Mouse (Mus musculus): ENCODE data around the gene Gm48552. TPM values are rescaled to one million over a fixed set of nuclear protein-coding genes. Genes with fewer than 3 reads are reported as not detected.

The Gm48552 gene
- polyA plus RNA-seq, 1 experiment from 2014 or later: 0.61 TPM

GRCm38 (mm10) chr10:81418216-81419070 is 29.6 kb downstream of the Gm48552 start:
- Histone ChIP-seq H3K36me3 (ENCODE audit: control insufficient read depth, insufficient read depth, low read length) (peaks cover 9% of the 10 kb centered on the region; the same call in 1 of the 2 replicates), H3K9me3 (ENCODE audit: control insufficient read depth, low read length) (no peaks in the 10 kb centered on the region), H3K27me3 (ENCODE audit: control insufficient read depth, insufficient read depth, low read length) (no peaks in the 10 kb centered on the region), H3K4me3 (ENCODE audit: low read length) (no peak overlapping the region), H3K27ac (ENCODE audit: low read depth, low read length) (no peak overlapping the region), H3K9ac (ENCODE audit: low read depth, low read length) (no peak overlapping the region), H3K4me1 (ENCODE audit: control insufficient read depth, insufficient read depth, low read length) (peaks cover 44% of the 10 kb centered on the region), H3K4me2 (replicated peaks; ENCODE audit: low read depth, low read length) (no peak overlapping the region)
- ATAC-seq (ENCODE audit: low FRiP score, low TSS enrichment): no peak
- 45% methylated on average over 11 of the region's 11 CpGs for WGBS

DNA sequence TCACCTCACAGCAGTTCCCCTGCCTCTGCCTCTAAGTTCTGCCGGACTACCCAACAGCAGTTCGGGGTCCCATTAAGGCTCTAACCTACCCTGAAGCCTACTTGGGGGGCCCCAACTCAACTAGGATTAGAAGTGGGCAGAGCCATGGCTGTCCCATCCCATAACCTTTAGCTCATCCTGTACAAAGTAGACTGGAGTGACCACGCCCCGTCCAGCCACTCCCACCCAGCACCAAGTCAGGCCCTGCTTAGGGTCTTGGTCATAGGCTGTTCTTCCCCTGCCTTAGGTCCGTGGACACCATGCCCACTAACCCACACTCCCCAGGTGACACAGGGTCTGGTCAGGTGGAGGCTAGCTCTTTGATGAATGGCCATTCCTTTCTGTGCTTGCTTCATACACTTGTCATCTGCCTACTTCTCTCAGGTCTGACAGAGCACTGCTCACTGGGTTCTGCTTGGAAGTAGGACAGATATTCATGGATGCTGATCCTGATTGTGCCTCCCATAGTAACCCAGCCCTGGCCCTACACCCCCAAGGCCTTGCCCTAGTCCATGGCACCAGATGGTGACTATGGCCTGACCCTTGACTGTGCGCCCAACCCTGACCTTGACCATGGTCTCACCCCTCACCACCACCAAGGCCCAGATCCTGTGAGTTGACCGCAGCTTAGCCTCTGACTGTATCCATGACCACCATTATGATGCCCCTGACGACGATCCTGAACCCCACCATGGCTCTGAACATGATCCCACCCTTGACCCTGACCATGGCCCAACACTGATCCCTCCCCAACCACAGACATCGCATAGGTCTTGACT is 30.5 kb downstream of the Gm48552 start:
- H3K4me3 ChIP-seq (ENCODE audit: low read length): no peak overlapping the region
- H3K4me2 ChIP-seq (replicated peaks; ENCODE audit: low read depth, low read length): no peak overlapping the region
- no peak for ATAC-seq (ENCODE audit: low FRiP score, low TSS enrichment)
- H3K9me3 ChIP-seq (ENCODE audit: control insufficient read depth, low read length): no peaks in the 10 kb centered on the region
- H3K27me3 ChIP-seq (ENCODE audit: control insufficient read depth, insufficient read depth, low read length): no peaks in the 10 kb centered on the region
- H3K36me3 ChIP-seq (ENCODE audit: control insufficient read depth, insufficient read depth, low read length): peaks cover 9% of the 10 kb centered on the region; the same call in 1 of the 2 replicates
- no peak overlapping the region for H3K27ac ChIP-seq (ENCODE audit: low read depth, low read length)
- no peak overlapping the region for H3K9ac ChIP-seq (ENCODE audit: low read depth, low read length)
- 90% methylated on average over 10 of the region's 10 CpGs for WGBS
- peaks cover 41% of the 10 kb centered on the region for H3K4me1 ChIP-seq (ENCODE audit: control insufficient read depth, insufficient read depth, low read length)

DNA sequence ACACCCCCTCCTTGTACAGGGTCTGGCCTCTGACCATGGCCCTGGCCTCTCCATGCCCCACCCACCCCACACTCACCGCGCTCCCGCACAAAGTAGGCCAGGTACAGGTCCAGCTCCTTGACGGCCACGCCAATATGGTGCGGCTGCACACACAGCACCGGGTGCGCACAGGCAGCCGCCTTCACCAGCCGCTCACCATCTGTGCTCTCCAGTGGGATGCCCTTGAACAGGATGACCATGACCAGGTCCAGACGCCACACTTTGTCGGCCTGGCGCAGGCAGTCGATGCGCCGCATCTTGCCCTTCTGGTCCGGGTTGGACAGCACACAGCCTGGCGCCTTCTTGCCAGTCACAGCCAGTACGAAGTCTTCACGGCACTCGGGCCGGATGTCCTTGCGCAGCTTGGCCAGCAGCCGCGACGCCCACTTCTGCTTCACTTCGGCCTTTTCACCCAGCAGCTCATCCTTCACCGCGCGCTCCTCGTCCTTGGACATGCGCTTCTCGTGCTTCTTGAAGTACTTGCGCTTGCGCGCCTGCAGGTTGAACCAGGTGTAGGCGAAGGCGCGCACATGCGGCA is 31.5 kb downstream of the Gm48552 start:
- H3K27me3 ChIP-seq (ENCODE audit: control insufficient read depth, insufficient read depth, low read length): no peaks in the 10 kb centered on the region
- H3K9me3 ChIP-seq (ENCODE audit: control insufficient read depth, low read length): no peaks in the 10 kb centered on the region
- no peak for ATAC-seq (ENCODE audit: low FRiP score, low TSS enrichment)
- H3K36me3 ChIP-seq (ENCODE audit: control insufficient read depth, insufficient read depth, low read length): peaks cover 9% of the 10 kb centered on the region; the same call in 1 of the 2 replicates
- peaks cover 40% of the 10 kb centered on the region for H3K4me1 ChIP-seq (ENCODE audit: control insufficient read depth, insufficient read depth, low read length)
- WGBS: 88% methylated on average over 40 of the region's 40 CpGs
- H3K4me3 ChIP-seq (ENCODE audit: low read length): no peak overlapping the region
- no peak overlapping the region for H3K4me2 ChIP-seq (replicated peaks; ENCODE audit: low read depth, low read length)
- H3K27ac ChIP-seq (ENCODE audit: low read depth, low read length): no peak overlapping the region
- no peak overlapping the region for H3K9ac ChIP-seq (ENCODE audit: low read depth, low read length)

- no peaks in the 10 kb centered on the region for H3K9me3 ChIP-seq (ENCODE audit: control insufficient read depth, low read length)
- no peaks in the 10 kb centered on the region for H3K27me3 ChIP-seq (ENCODE audit: control insufficient read depth, insufficient read depth, low read length)
- ATAC-seq (ENCODE audit: low FRiP score, low TSS enrichment): no peak
- H3K4me1 ChIP-seq (ENCODE audit: control insufficient read depth, insufficient read depth, low read length): peaks cover 39% of the 10 kb centered on the region
- 71% methylated on average over 4 of the region's 4 CpGs for WGBS
- H3K36me3 ChIP-seq (ENCODE audit: control insufficient read depth, insufficient read depth, low read length): peaks cover 9% of the 10 kb centered on the region; the same call in 1 of the 2 replicates
- H3K9ac ChIP-seq (ENCODE audit: low read depth, low read length): no peak overlapping the region
- no peak overlapping the region for H3K27ac ChIP-seq (ENCODE audit: low read depth, low read length)
- H3K4me2 ChIP-seq (replicated peaks; ENCODE audit: low read depth, low read length): no peak overlapping the region
- no peak overlapping the region for H3K4me3 ChIP-seq (ENCODE audit: low read length)
Measured at GRCm38 (mm10) chr10:81421041-81421796, 32.4 kb downstream of the Gm48552 start.

- Histone ChIP-seq H3K4me1 (ENCODE audit: control insufficient read depth, insufficient read depth, low read length) (peaks cover 35% of the 10 kb centered on the region), H3K9ac (ENCODE audit: low read depth, low read length) (no peak overlapping the region), H3K27me3 (ENCODE audit: control insufficient read depth, insufficient read depth, low read length) (no peaks in the 10 kb centered on the region), H3K27ac (ENCODE audit: low read depth, low read length) (no peak overlapping the region), H3K4me2 (replicated peaks; ENCODE audit: low read depth, low read length) (no peak overlapping the region), H3K9me3 (ENCODE audit: control insufficient read depth, low read length) (no peaks in the 10 kb centered on the region), H3K36me3 (ENCODE audit: control insufficient read depth, insufficient read depth, low read length) (peaks cover 9% of the 10 kb centered on the region; the same call in 1 of the 2 replicates), H3K4me3 (ENCODE audit: low read length) (no peak overlapping the region)
- no peak for ATAC-seq (ENCODE audit: low FRiP score, low TSS enrichment)
- WGBS: 74% methylated on average over 5 of the region's 5 CpGs
Measured at GRCm38 (mm10) chr10:81421797-81422100, 32.9 kb downstream of the Gm48552 start.

DNA sequence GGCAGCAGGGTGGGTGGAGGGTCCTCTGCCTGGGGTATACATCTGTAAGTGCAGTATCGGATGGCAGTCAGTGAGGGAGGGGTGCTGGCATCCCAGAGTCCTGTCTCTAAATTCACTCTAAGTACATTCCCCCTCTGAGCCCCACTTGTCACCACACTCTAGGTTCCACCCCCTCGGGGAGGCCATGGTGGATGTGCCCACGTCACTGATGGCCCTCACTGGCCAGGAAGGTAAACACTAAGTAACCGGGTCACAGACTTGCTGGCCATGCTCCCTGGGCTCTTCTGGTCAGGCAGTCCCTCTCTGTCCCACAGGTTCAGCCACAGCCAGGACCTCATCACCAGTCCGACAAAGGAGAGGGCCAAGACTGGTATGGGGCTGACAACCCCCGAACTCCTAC is 33.4 kb downstream of the Gm48552 start:
- Histone ChIP-seq H3K36me3 (ENCODE audit: control insufficient read depth, insufficient read depth, low read length) (peaks cover 9% of the 10 kb centered on the region; the same call in 1 of the 2 replicates), H3K9ac (ENCODE audit: low read depth, low read length) (no peak overlapping the region), H3K4me2 (replicated peaks; ENCODE audit: low read depth, low read length) (no peak overlapping the region), H3K9me3 (ENCODE audit: control insufficient read depth, low read length) (no peaks in the 10 kb centered on the region), H3K27me3 (ENCODE audit: control insufficient read depth, insufficient read depth, low read length) (no peaks in the 10 kb centered on the region), H3K4me1 (ENCODE audit: control insufficient read depth, insufficient read depth, low read length) (peaks cover 31% of the 10 kb centered on the region), H3K27ac (ENCODE audit: low read depth, low read length) (no peak overlapping the region), H3K4me3 (ENCODE audit: low read length) (no peak overlapping the region)
- WGBS: 75% methylated on average over 6 of the region's 6 CpGs
- no peak for ATAC-seq (ENCODE audit: low FRiP score, low TSS enrichment)

DNA sequence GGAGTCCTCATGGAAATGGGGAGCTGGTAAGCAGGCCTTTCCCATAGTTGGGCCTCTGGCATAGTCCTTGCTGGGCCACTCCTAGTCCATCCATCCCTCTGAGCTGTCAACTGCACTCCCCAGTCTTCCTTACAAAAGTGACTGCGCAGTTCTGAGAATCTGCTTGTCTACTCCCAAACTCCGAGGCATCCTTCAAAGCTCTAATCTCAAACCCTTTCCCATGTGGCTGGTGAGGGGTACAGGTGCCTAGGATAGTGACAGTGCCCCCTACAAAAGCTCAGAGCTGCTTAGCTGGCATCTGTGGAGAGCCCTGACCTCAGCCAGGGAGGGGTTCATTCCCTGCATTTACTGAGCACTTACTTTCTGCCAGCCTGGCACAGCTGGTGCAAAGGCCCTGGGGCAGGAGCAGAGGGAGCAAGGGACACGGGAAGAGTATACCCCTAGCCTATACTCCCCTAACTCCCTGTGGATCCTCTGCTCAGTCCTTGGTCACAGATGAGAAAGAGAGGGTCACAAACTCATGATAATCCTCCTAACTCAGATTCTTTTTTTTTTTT is 33.9 kb downstream of the Gm48552 start:
- Histone ChIP-seq H3K9ac (ENCODE audit: low read depth, low read length) (no peak overlapping the region), H3K4me1 (ENCODE audit: control insufficient read depth, insufficient read depth, low read length) (peaks cover 26% of the 10 kb centered on the region), H3K9me3 (ENCODE audit: control insufficient read depth, low read length) (no peaks in the 10 kb centered on the region), H3K4me2 (replicated peaks; ENCODE audit: low read depth, low read length) (no peak overlapping the region), H3K36me3 (ENCODE audit: control insufficient read depth, insufficient read depth, low read length) (peaks cover 9% of the 10 kb centered on the region; the same call in 1 of the 2 replicates), H3K4me3 (ENCODE audit: low read length) (no peak overlapping the region), H3K27ac (ENCODE audit: low read depth, low read length) (no peak overlapping the region), H3K27me3 (ENCODE audit: control insufficient read depth, insufficient read depth, low read length) (no peaks in the 10 kb centered on the region)
- 80% methylated on average over 3 of the region's 3 CpGs for WGBS
- ATAC-seq (ENCODE audit: low FRiP score, low TSS enrichment): no peak
